Mouse (Mus musculus): Measurements from ENCODE around the gene Oxsm. TPM values are rescaled to one million over a fixed set of nuclear protein-coding genes. Genes with fewer than 3 reads are reported as not detected.

The Oxsm gene
- 3.4 and 3.7 TPM in 2 replicates for polyA plus RNA-seq (2015; fragmentation: Nextera tagmentation; extraction: Ambion mirVana)

GRCm38 (mm10) chr14:16249171-16249874 is at the start of gene Oxsm, which contains the start of gene Ngly1:
TSS of gene Oxsm (minus strand) at chr14:16249808.
TSS of gene Ngly1 (plus strand) at chr14:16249280.

Other genes with a start within 250 kb of the Oxsm start
- gene Ngly1, start 528 bp downstream of the Oxsm start, polyA plus RNA-seq (2015; fragmentation: Nextera tagmentation; extraction: Ambion mirVana), result 43.5 and 44.7 TPM in 2 replicates
- 17.0 and 19.7 TPM in 2 replicates for gene Top2b, start 115.4 kb upstream of the Oxsm start, polyA plus RNA-seq (2015; fragmentation: Nextera tagmentation; extraction: Ambion mirVana)

Measured in skeletal muscle tissue, postnatal 0 days (tissue).